ENCODE assay signal across 8 mouse cellular contexts in the genomic region with DNA sequence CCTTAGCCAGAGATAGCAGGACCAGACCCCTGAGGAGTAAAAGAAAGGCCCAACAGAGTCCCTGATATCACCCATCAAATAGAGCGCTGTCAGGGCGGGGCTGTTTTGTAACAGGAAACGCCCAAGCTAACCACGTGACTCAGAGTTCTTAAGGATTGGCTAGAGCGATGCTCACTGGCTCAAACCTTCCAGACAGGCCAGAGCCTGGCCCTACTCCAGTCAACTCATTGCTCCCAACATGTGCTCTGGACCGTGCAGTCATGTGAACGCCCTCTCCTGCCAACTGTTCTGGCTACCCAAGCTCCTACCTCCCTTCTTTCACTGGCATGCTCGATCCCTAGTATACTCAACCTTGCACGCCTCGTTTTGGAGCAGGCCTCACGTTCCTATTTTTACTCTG.
DNase-seq lines count a peak whose midpoint lies in the region; ATAC-seq and TF ChIP-seq lines count a peak whose summit lies in the region.

No protein-coding gene starts in this region.

- in situ Hi-C loops in ES-E14 (cut with MboI; ENCODE audit: low sequenced_read_pairs in 2 of 2, unreplicated experiment in 2 of 2) = no loop called here

- no peaks in the 10 kb centered on the region for H3K9me3 ChIP-seq in ES-E14 (ENCODE audit: control insufficient read depth, insufficient read depth, low read depth, low read length)

- DNase-seq in layer of hippocampus, adult 8-10 months (ENCODE audit: low spot score in 2 of 2) = peak; percentile 61 to 71
- no peak for DNase-seq in layer of hippocampus, adult 9-10 months (ENCODE audit: low spot score)
- peak; percentile 38 for DNase-seq in ES-E14 (ENCODE audit: low read depth, low spot score)
- peak; percentile 98 for DNase-seq in cerebellum, adult 11-12 months
- DNase-seq in kidney, adult 8-10 months = peak; percentile 97 to 98
- peak; percentile 87 for DNase-seq in lung, postnatal 25 days (ENCODE audit: low spot score)
- no peak for DNase-seq in right cerebral cortex, postnatal 36 days (ENCODE audit: low spot score in 2 of 2)

- H3K27ac ChIP-seq in ES-E14 (ENCODE audit: insufficient read depth, low read depth, low read length, poor library complexity, severe bottlenecking) = no peak overlapping the region

- ATAC-seq in granulocyte monocyte progenitor cell, adult 5-6 weeks (replicated peaks; ENCODE audit: poor library complexity, severe bottlenecking) = peak; percentile 26; the same call in 1 of the 2 replicates

- H3K4me1 ChIP-seq in ES-E14 (ENCODE audit: control insufficient read depth in 2 of 2, insufficient read depth in 2 of 2, low read length in 2 of 2, poor library complexity in 1 of 2) = peaks cover 5 to 13% of the 10 kb centered on the region in 2 experiments

- H3K9ac ChIP-seq in ES-E14 (ENCODE audit: insufficient read depth, low read depth, low read length, poor library complexity, severe bottlenecking) = no peak overlapping the region

- H3K4me3 ChIP-seq in ES-E14 (ENCODE audit: insufficient read depth in 1 of 2, low read depth in 1 of 2, low read length in 2 of 2, poor library complexity in 1 of 2, severe bottlenecking in 1 of 2) = no peak overlapping the region

- H3K36me3 ChIP-seq in ES-E14 (ENCODE audit: control insufficient read depth, insufficient read depth, low read length, poor library complexity, severe bottlenecking) = no peaks in the 10 kb centered on the region

TF ChIP-seq in ES-E14, 5 proteins besides CTCF, POLR2A, EP300 and RAD21:
- TF ChIP-seq MAFK (IDR thresholded peaks at IDR 0.05; ENCODE audit: insufficient read depth, low read depth, low read length) (no peak), HCFC1 (IDR thresholded peaks at IDR 0.05; ENCODE audit: borderline replicate concordance, insufficient read depth, low read length) (no peak), CHD2 (IDR thresholded peaks at IDR 0.05; ENCODE audit: low read depth, low read length) (no peak)
TF ChIP-seq in ES-E14: peak in this region for 0.

Comparison
In these comparisons a context has a peak if more than half of its experiments do, and no peak if none do; other contexts are left out.
1. DNase-seq: peak in layer of hippocampus, adult 8-10 months (2 of 2), ES-E14 (single experiment), cerebellum, adult 11-12 months (single experiment), kidney, adult 8-10 months (2 of 2) and lung, postnatal 25 days (single experiment); none in layer of hippocampus, adult 9-10 months (single experiment) and right cerebral cortex, postnatal 36 days (0 of 2).